Mouse (Mus musculus) kidney, embryonic 15.5 days (tissue): ENCODE results near the gene Hlcs. TPM values are rescaled to one million over a fixed set of nuclear protein-coding genes. Genes with fewer than 3 reads are reported as not detected.

Source experiments
- ATAC-seq: fragments of 200-750 bp; cut with Nextera tagmentation; replicated peaks from 2 replicates; pipeline ENCODE4 v1.8.0; 2017; ENCODE audit warnings: moderate TSS enrichment; ENCODE audit not compliant: low FRiP score
- H3K27ac ChIP-seq: fragments of 300-500 bp; sonication (generic); 2 replicates; pipeline ENCODE4 v1.5.1; 2015; ENCODE audit warnings: mild to moderate bottlenecking, inconsistent platforms
- H3K27me3 ChIP-seq: fragments of 300-500 bp; sonication (generic); 2 replicates; pipeline ENCODE4 v1.6.1; 2015; ENCODE audit warnings: inconsistent platforms
- H3K36me3 ChIP-seq: fragments of 300-500 bp; sonication (generic); 2 replicates; pipeline ENCODE4 v1.6.1; 2015; ENCODE audit warnings: inconsistent platforms
- H3K4me1 ChIP-seq: fragments of 300-500 bp; sonication (generic); 2 replicates; pipeline ENCODE4 v1.6.1; 2015; ENCODE audit warnings: inconsistent platforms
- H3K4me2 ChIP-seq: fragments of 300-500 bp; sonication (generic); 2 replicates; pipeline ENCODE4 v1.6.1; 2015; ENCODE audit warnings: moderate library complexity, mild to moderate bottlenecking, inconsistent platforms
- H3K4me3 ChIP-seq: fragments of 300-500 bp; sonication (generic); replicated peaks from 2 replicates; pipeline ENCODE4 v1.5.1; 2015; ENCODE audit warnings: mild to moderate bottlenecking, inconsistent platforms
- H3K9ac ChIP-seq: fragments of 300-500 bp; sonication (generic); 2 replicates; pipeline ENCODE4 v1.6.1; 2015; ENCODE audit warnings: mild to moderate bottlenecking, inconsistent platforms
- H3K9me3 ChIP-seq: fragments of 300-500 bp; sonication (generic); replicated peaks from 2 replicates; pipeline ENCODE4 v1.6.1; 2016; ENCODE audit warnings: inconsistent platforms
- WGBS: fragments of 180-500 bp; shearing (Covaris S2); methylation state at CpG from one replicate; pipeline ENCODE4 v1.1.7; 2015; ENCODE audit warnings: mixed read lengths; 5-methylcytosine and 5-hydroxymethylcytosine counted together
- polyA plus RNA-seq: library from polyadenylated mRNA; unstranded; fragments of >200 nt; fragmentation: Nextera tagmentation; extraction: Ambion mirVana; gene quantifications from 2 replicates; pipeline ENCODE4 v1.2.1, GENCODE M21; 2015

Hlcs gene
- polyA plus RNA-seq, 1 experiment from 2014 or later = 10.6 TPM

DNA sequence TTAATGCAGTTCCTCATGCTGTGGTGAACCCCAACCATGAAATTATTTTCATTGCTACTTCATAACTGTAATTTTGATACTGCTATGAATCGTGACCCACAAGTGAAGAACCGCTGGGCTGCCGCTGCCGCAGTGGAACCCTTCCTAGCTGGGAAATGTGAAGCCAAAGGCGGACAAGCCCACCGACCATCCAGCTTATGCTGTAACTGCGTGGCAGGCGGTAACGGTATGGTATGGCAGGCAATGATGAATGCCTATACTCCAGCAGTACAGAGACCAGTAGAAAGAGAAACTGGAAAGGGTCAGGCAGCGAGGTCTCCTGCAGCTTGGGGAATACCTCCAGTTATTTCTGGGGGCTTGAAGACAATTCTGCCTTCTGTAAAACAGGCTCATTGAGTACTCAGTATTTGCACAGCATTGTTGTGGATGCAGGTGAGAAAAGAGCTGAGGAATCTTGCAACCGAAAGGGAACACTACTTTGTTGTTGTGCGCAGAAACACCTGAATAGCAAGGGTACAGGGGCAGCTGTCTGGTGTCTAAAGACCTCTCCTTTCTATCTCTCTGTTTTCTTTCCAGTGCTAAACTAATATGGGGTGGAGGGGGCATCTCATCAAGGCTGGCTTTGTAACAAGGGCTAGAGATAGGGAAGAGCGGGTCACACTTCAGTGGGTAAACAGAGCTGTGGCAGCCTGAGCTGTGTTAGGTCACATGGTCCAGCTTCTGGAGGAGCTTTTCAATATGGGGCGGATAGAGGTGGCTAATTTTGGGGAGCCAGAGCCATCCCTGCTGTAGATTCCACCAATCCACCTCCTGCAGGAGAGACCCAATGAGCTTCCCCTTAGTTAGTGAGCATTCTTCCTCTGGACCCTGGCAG is 224.3 kb downstream of the Hlcs start:
- no peaks in the 10 kb centered on the region for H3K9me3 ChIP-seq
- ATAC-seq = no peak

DNA sequence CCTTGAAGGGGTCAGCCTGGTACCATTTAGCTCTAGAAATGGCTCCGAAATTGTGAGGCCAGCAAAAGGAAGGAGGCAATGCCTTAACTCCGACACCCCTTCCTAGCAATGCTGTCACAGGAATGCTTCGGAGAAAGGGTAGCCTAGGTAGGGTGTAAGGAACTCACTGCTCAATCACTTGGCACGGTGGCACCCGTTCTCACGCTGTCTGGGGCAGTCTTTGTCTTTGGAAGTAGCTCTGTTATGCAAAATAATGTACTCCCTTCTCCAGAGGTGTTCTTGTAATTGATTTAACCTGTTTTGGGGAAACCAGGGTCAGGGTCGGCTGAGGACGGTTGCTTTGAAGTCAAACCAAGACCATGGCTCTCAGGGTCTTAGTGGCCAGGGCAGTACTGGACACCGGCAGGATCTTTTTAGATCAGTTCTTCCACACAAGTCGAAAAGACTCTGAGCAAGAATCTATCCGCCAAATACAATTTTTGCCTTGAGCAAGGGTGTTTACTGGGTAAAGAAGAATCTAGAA is 225.1 kb downstream of the Hlcs start:
- no peak overlapping the region for H3K4me2 ChIP-seq
- ATAC-seq = no peak
- no peak overlapping the region for H3K27ac ChIP-seq
- peaks cover 38% of the 10 kb centered on the region for H3K4me1 ChIP-seq
- peak overlapping the region; percentile 16; the same call in 1 of the 2 replicates for H3K4me3 ChIP-seq
- H3K9ac ChIP-seq = no peak overlapping the region
- WGBS = 3% methylated on average over 11 of the region's 11 CpGs
- H3K9me3 ChIP-seq = no peaks in the 10 kb centered on the region
- H3K36me3 ChIP-seq = no peaks in the 10 kb centered on the region
- peaks cover 99% of the 10 kb centered on the region for H3K27me3 ChIP-seq

More for the DNA sequence above, 224.3 kb downstream of the Hlcs start:
- H3K4me1 ChIP-seq = peaks cover 35% of the 10 kb centered on the region
- H3K9ac ChIP-seq = no peak overlapping the region
- H3K4me3 ChIP-seq = no peak overlapping the region
- H3K27me3 ChIP-seq = peaks cover 99% of the 10 kb centered on the region
- H3K4me2 ChIP-seq = no peak overlapping the region
- no peak overlapping the region for H3K27ac ChIP-seq
- H3K36me3 ChIP-seq = no peaks in the 10 kb centered on the region
- WGBS = 4% methylated on average over 14 of the region's 14 CpGs

DNA sequence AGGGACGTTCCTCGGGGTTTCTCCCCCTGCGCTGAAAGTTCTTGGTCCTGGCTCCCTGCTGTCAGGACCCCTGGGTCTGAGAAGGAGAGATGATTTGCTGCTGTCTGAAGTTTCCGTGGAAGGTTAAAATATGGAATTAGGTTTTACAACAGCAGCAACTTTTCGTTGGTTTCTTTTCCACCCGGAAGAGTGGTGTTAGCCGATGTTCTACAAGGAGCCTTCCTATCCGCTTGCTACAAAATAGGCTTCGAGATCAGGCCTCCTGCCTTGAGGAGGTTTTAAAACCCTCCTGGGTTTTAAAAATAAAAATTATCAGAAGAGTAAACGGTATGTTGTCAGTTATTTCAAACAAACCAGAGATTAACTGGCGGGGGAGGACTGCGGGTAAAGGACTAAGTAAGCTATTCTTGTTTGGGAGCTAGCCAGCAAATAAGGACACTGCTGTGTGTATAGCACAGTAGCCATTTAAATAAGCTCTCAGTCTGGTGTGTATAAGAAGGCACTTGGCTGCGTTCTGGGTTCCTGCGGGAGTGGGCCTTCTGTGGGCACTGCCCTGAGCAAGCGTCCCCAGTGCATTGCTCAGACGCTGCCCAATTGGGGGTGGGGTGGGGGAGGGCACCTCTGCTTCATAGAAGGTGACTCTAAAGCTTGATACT is 225.7 kb downstream of the Hlcs start:
- ATAC-seq = no peak
- Histone ChIP-seq H3K36me3 (no peaks in the 10 kb centered on the region), H3K4me2 (peak overlapping the region; percentile 25), H3K9me3 (no peaks in the 10 kb centered on the region), H3K27me3 (peaks cover 99% of the 10 kb centered on the region), H3K27ac (no peak overlapping the region), H3K4me1 (peaks cover 37% of the 10 kb centered on the region), H3K9ac (no peak overlapping the region), H3K4me3 (peak overlapping the region; percentile 17)
- WGBS = 5% methylated on average over 16 of the region's 16 CpGs

DNA sequence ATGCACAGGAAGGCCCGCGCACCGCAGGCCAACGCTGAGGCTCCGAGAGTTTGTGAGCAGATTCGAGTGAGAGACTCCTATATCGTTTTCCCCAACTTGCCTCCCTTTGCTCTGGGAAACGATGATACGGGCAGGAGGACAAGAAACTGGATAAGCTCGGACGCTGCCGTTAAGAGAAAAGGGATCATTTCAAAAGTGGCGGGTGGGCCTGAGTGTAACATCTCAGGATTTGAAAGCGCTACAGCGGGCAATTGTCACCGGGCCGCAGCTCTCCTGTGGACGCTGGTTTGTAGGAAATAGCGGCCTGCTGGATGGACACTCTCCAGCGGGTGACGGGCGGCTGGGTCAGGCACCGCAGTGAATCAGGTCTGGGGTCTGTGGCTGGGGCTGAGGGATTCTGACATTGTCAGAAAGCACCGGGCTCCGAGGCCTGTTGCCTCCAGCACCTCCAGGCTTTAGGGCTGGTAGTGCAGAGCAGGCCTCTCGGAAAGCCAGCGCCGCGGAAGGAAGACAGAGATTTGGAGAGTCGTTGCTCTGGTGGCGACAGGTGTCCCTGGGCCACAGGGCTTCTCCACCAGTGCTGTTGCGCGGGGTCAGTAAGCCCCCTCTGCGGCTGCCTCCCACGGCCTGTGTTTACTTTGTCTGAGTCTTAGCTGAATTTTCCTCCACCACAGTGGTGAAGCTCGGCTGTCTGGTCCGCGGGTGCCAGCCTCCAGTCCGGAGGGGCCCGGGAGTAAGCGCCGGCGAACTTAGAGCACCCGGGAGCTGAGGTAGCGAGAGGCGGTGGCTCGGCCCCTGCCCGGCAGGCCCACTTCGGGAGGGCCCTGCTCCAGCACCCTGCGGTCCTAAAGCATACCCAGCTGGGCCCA is 226.4 kb downstream of the Hlcs start:
- WGBS = 1% methylated on average over 50 of the region's 50 CpGs
- no peaks in the 10 kb centered on the region for H3K36me3 ChIP-seq
- H3K4me2 ChIP-seq = peak overlapping the region; percentile 25
- ATAC-seq = no peak
- H3K9me3 ChIP-seq = no peaks in the 10 kb centered on the region
- H3K4me3 ChIP-seq = peak overlapping the region; percentile 17
- peaks cover 37% of the 10 kb centered on the region for H3K4me1 ChIP-seq
- H3K27ac ChIP-seq = no peak overlapping the region
- no peak overlapping the region for H3K9ac ChIP-seq
- H3K27me3 ChIP-seq = peaks cover 99% of the 10 kb centered on the region

- peak overlapping the region; percentile 38; the same call in 1 of the 2 replicates for H3K9ac ChIP-seq
- 0 out of 2 replicates have a peak, but pooled peaks have one; percentile 9 for ATAC-seq
- H3K4me3 ChIP-seq = peak overlapping the region; percentile 44
- no peaks in the 10 kb centered on the region for H3K9me3 ChIP-seq
- peak overlapping the region; percentile 68 for H3K4me2 ChIP-seq
- peaks cover 99% of the 10 kb centered on the region for H3K27me3 ChIP-seq
- under 1% methylated on average over 57 of the region's 57 CpGs for WGBS
- H3K36me3 ChIP-seq = no peaks in the 10 kb centered on the region
- peaks cover 37% of the 10 kb centered on the region for H3K4me1 ChIP-seq
- H3K27ac ChIP-seq = no peak overlapping the region
Measured at GRCm38 (mm10) chr16:94085603-94086285, 227.6 kb downstream of the Hlcs start.

- H3K4me3 ChIP-seq = peak within 1 kb of the TSS; percentile 44
- ATAC-seq = peak; percentile 24
- H3K27me3 ChIP-seq = peaks cover 99% of the 10 kb centered on the region
- no peaks in the 10 kb centered on the region for H3K9me3 ChIP-seq
- H3K9ac ChIP-seq = peak within 1 kb of the TSS; percentile 38
- peak within 1 kb of the TSS; percentile 68 for H3K4me2 ChIP-seq
- peaks cover 41% of the 10 kb centered on the region for H3K4me1 ChIP-seq
- no peaks in the 10 kb centered on the region for H3K36me3 ChIP-seq
- WGBS = under 1% methylated on average over 96 of the region's 96 CpGs
- no peak within 1 kb of the TSS for H3K27ac ChIP-seq
Measured at GRCm38 (mm10) chr16:94084711-94085602, 228.4 kb downstream of the Hlcs start, which contains the start of gene Sim2. TSS of gene Sim2 (plus strand) at chr16:94084931.

DNA sequence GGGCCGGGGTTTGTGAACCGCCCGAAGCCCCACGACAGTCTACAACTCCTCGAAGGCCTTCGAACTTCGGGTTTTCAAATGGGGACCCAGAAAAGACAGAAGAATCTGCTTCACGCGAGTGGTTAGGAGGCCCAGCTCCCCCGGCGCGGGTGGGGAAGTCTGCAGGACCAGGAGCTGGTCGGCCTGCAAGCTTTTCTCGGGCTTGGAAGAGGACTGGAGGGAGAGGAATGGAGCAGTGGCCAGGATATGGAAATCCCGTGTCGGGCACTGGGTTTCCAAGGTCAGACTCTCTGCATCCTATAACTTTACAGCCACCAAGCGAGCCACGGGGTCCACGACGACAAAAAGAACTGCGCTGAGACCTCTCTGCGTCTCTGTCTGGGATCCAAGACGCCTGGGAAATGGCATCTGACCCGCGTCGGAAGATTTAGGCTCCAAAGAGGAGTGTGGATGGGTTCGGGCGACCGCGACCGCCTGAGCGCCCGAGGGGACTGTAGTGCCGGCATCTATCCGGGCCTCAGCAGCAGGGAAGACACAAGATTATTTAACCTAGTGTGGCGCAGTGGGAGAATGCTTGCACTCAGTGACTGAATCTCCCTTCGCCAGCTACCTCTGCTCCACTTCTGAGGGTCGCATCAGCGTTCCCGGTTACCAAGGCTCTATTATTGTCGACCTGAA is 229.4 kb downstream of the Hlcs start:
- WGBS = 1% methylated on average over 41 of the region's 41 CpGs
- Histone ChIP-seq H3K9me3 (no peaks in the 10 kb centered on the region), H3K27me3 (peaks cover 99% of the 10 kb centered on the region), H3K4me1 (peaks cover 47% of the 10 kb centered on the region), H3K4me3 (peak overlapping the region; percentile 44), H3K27ac (no peak overlapping the region), H3K36me3 (no peaks in the 10 kb centered on the region), H3K4me2 (0 out of 2 replicates have a peak overlapping the region, but pooled peaks have one; percentile 68), H3K9ac (no peak overlapping the region)
- ATAC-seq = no peak

GRCm38 (mm10) chr16:94082960-94083847 is 230.2 kb downstream of the Hlcs start:
- Histone ChIP-seq H3K27me3 (peaks cover 99% of the 10 kb centered on the region), H3K27ac (no peak overlapping the region), H3K4me3 (peak overlapping the region; percentile 44; the same call in 1 of the 2 replicates), H3K4me1 (peaks cover 49% of the 10 kb centered on the region), H3K9me3 (no peaks in the 10 kb centered on the region), H3K4me2 (0 out of 2 replicates have a peak overlapping the region, but pooled peaks have one; percentile 13), H3K9ac (no peak overlapping the region), H3K36me3 (no peaks in the 10 kb centered on the region)
- no peak for ATAC-seq
- WGBS = 1% methylated on average over 46 of the region's 46 CpGs

GRCm38 (mm10) chr16:94081996-94082708 is 231.2 kb downstream of the Hlcs start:
- H3K9ac ChIP-seq = no peak overlapping the region
- H3K36me3 ChIP-seq = no peaks in the 10 kb centered on the region
- no peak overlapping the region for H3K4me3 ChIP-seq
- ATAC-seq = no peak
- H3K9me3 ChIP-seq = no peaks in the 10 kb centered on the region
- peaks cover 46% of the 10 kb centered on the region for H3K4me1 ChIP-seq
- H3K27ac ChIP-seq = no peak overlapping the region
- 9% methylated on average over 8 of the region's 8 CpGs for WGBS
- H3K4me2 ChIP-seq = no peak overlapping the region
- H3K27me3 ChIP-seq = peaks cover 99% of the 10 kb centered on the region
